Mouse (Mus musculus): ENCODE results near the gene Dock4. TPM values are rescaled to one million over a fixed set of nuclear protein-coding genes. Genes with fewer than 3 reads are reported as not detected.

Dock4 gene
- total and polyA plus RNA-seq, 2 experiments from 2014 or later = 10.5 to 30.9 TPM

GRCm38 (mm10) chr12:40445206-40445605, 546 bp upstream of the Dock4 start:
- 2% methylated on average over 16 of the region's 16 CpGs for WGBS
- Histone ChIP-seq H3K27ac (ENCODE audit: low read depth, low read length) (no peak overlapping the region), H3K9ac (peak overlapping the region; percentile 68), H3K9me3 (ENCODE audit: low read length) (no peaks in the 10 kb centered on the region), H3K4me3 (ENCODE audit: low read depth, low read length) (peak overlapping the region; percentile 93), H3K4me2 (ENCODE audit: low read depth) (peak overlapping the region; percentile 63), H3K27me3 (ENCODE audit: insufficient read depth, low read length) (no peaks in the 10 kb centered on the region), H3K4me1 (ENCODE audit: insufficient read depth) (peaks cover 12% of the 10 kb centered on the region; the same call in 1 of the 2 replicates), H3K36me3 (ENCODE audit: insufficient read depth) (no peaks in the 10 kb centered on the region)
- TF ChIP-seq CTCF (IDR thresholded peaks at IDR 0.05; ENCODE audit: low read depth) = no peak
- DNase-seq = no peak
- peak; percentile 8 for ATAC-seq

GRCm38 (mm10) chr12:40446450-40447381, 964 bp downstream of the Dock4 start:
- peak overlapping the region; percentile 77 for H3K4me2 ChIP-seq (ENCODE audit: low read depth)
- no peaks in the 10 kb centered on the region for H3K9me3 ChIP-seq (ENCODE audit: low read length)
- peak overlapping the region; percentile 66 for H3K9ac ChIP-seq
- WGBS = under 1% methylated on average over 44 of the region's 44 CpGs
- H3K27me3 ChIP-seq (ENCODE audit: insufficient read depth, low read length) = no peaks in the 10 kb centered on the region
- no peak; the same call in none of the 2 replicates for TF ChIP-seq CTCF (IDR thresholded peaks at IDR 0.05; ENCODE audit: low read depth)
- H3K4me1 ChIP-seq (ENCODE audit: insufficient read depth) = peaks cover 12% of the 10 kb centered on the region; the same call in 1 of the 2 replicates
- ATAC-seq = peak; percentile 3
- H3K4me3 ChIP-seq (ENCODE audit: low read depth, low read length) = peak overlapping the region; percentile 93
- DNase-seq = peak; percentile 56
- no peaks in the 10 kb centered on the region for H3K36me3 ChIP-seq (ENCODE audit: insufficient read depth)
- H3K27ac ChIP-seq (ENCODE audit: low read depth, low read length) = peak overlapping the region; percentile 90

GRCm38 (mm10) chr12:40447561-40448355, 2.0 kb downstream of the Dock4 start:
- H3K4me3 ChIP-seq (ENCODE audit: low read depth, low read length) = peak overlapping the region; percentile 93
- H3K36me3 ChIP-seq (ENCODE audit: insufficient read depth) = no peaks in the 10 kb centered on the region
- H3K4me2 ChIP-seq (ENCODE audit: low read depth) = peak overlapping the region; percentile 77
- H3K4me1 ChIP-seq (ENCODE audit: insufficient read depth) = peaks cover 12% of the 10 kb centered on the region; the same call in 1 of the 2 replicates
- H3K9ac ChIP-seq = peak overlapping the region; percentile 66
- DNase-seq = no peak
- no peaks in the 10 kb centered on the region for H3K9me3 ChIP-seq (ENCODE audit: low read length)
- no peaks in the 10 kb centered on the region for H3K27me3 ChIP-seq (ENCODE audit: insufficient read depth, low read length)
- 20% methylated on average over 10 of the region's 10 CpGs for WGBS
- no peak overlapping the region for H3K27ac ChIP-seq (ENCODE audit: low read depth, low read length)
- no peak for TF ChIP-seq CTCF (IDR thresholded peaks at IDR 0.05; ENCODE audit: low read depth)
- ATAC-seq = no peak

- Histone ChIP-seq H3K4me3 (ENCODE audit: low read depth, low read length) (no peak overlapping the region), H3K9me3 (ENCODE audit: low read length) (no peaks in the 10 kb centered on the region), H3K4me2 (ENCODE audit: low read depth) (no peak overlapping the region), H3K4me1 (ENCODE audit: insufficient read depth) (peaks cover 12% of the 10 kb centered on the region; the same call in 1 of the 2 replicates), H3K27me3 (ENCODE audit: insufficient read depth, low read length) (no peaks in the 10 kb centered on the region), H3K9ac (no peak overlapping the region), H3K27ac (ENCODE audit: low read depth, low read length) (no peak overlapping the region), H3K36me3 (ENCODE audit: insufficient read depth) (no peaks in the 10 kb centered on the region)
- 84% methylated on average over 9 of the region's 9 CpGs for WGBS
- no peak for TF ChIP-seq CTCF (IDR thresholded peaks at IDR 0.05; ENCODE audit: low read depth)
- DNase-seq = no peak
- no peak for ATAC-seq
Measured at GRCm38 (mm10) chr12:40449119-40449795, 3.5 kb downstream of the Dock4 start.

- H3K4me2 ChIP-seq (ENCODE audit: low read depth) = no peak overlapping the region
- no peaks in the 10 kb centered on the region for H3K36me3 ChIP-seq (ENCODE audit: insufficient read depth)
- H3K27me3 ChIP-seq (ENCODE audit: insufficient read depth, low read length) = no peaks in the 10 kb centered on the region
- no peak overlapping the region for H3K4me3 ChIP-seq (ENCODE audit: low read depth, low read length)
- no peaks in the 10 kb centered on the region for H3K9me3 ChIP-seq (ENCODE audit: low read length)
- no peak for TF ChIP-seq CTCF (IDR thresholded peaks at IDR 0.05; ENCODE audit: low read depth)
- 91% methylated on average over 2 of the region's 2 CpGs for WGBS
- DNase-seq (no peak), ATAC-seq (no peak)
- H3K9ac ChIP-seq = no peak overlapping the region
- no peaks in the 10 kb centered on the region for H3K4me1 ChIP-seq (ENCODE audit: insufficient read depth)
- no peak overlapping the region for H3K27ac ChIP-seq (ENCODE audit: low read depth, low read length)
Measured at GRCm38 (mm10) chr12:40456517-40456916, 10.8 kb downstream of the Dock4 start.

GRCm38 (mm10) chr12:40458977-40459376, 13.2 kb downstream of the Dock4 start:
- Histone ChIP-seq H3K9me3 (ENCODE audit: low read length) (no peaks in the 10 kb centered on the region), H3K27ac (ENCODE audit: low read depth, low read length) (no peak overlapping the region), H3K4me3 (ENCODE audit: low read depth, low read length) (no peak overlapping the region), H3K36me3 (ENCODE audit: insufficient read depth) (no peaks in the 10 kb centered on the region), H3K4me1 (ENCODE audit: insufficient read depth) (0 out of 2 replicates have a peak, but pooled peaks cover 6% of the 10 kb centered on the region), H3K4me2 (ENCODE audit: low read depth) (no peak overlapping the region), H3K27me3 (ENCODE audit: insufficient read depth, low read length) (no peaks in the 10 kb centered on the region), H3K9ac (no peak overlapping the region)
- 79% methylated on average over 3 of the region's 3 CpGs for WGBS
- TF ChIP-seq CTCF (IDR thresholded peaks at IDR 0.05; ENCODE audit: low read depth) = no peak
- DNase-seq = no peak
- ATAC-seq = no peak

Data from forebrain, postnatal 0 days (tissue).